Mouse (Mus musculus) embryonic facial prominence, embryonic 10.5 days (tissue): ENCODE data around the gene Mrtfb. TPM values are rescaled to one million over a fixed set of nuclear protein-coding genes. Genes with fewer than 3 reads are reported as not detected.
A peak's percentile ranks its signal among the peaks of the same experiment; 100 is the strongest.
"Not testable (repeated sequence)": the region's sequence is repeated elsewhere in the genome, so short reads cannot be mapped to it uniquely, and the experiment has no call there.

Source experiments
- DNase-seq: peaks from one replicate; pipeline ENCODE4 v3.0.0-alpha.2; 2017; ENCODE audit warnings: low spot score
- H3K27ac ChIP-seq: fragments of 300-500 bp; sonication (generic); replicated peaks from 2 replicates; pipeline ENCODE4 v1.5.1; 2016; ENCODE audit warnings: mild to moderate bottlenecking
- H3K27me3 ChIP-seq: fragments of 300-500 bp; sonication (generic); replicated peaks from 2 replicates; pipeline ENCODE4 v1.6.1; 2016; ENCODE audit warnings: low read depth, mild to moderate bottlenecking; ENCODE audit not compliant: poor library complexity, severe bottlenecking
- H3K36me3 ChIP-seq: fragments of 300-500 bp; sonication (generic); replicated peaks from 2 replicates; pipeline ENCODE4 v1.6.1; 2016; ENCODE audit warnings: mild to moderate bottlenecking, moderate library complexity
- H3K4me1 ChIP-seq: fragments of 300-500 bp; sonication (generic); 2 replicates; pipeline ENCODE4 v1.6.1; 2016
- H3K4me3 ChIP-seq: fragments of 300-500 bp; sonication (generic); 2 replicates; pipeline ENCODE4 v1.5.1; 2016; ENCODE audit warnings: mild to moderate bottlenecking, moderate library complexity
- H3K9me3 ChIP-seq: fragments of 300-500 bp; sonication (generic); 2 replicates; pipeline ENCODE4 v1.6.1; 2016; ENCODE audit warnings: mild to moderate bottlenecking
- WGBS: fragments of 180-500 bp; shearing (Covaris S2); methylation state at CpG from one replicate; pipeline ENCODE4 v1.1.7; 2016; 5-methylcytosine and 5-hydroxymethylcytosine counted together
- polyA plus RNA-seq: library from polyadenylated mRNA; unstranded; fragments of >200 nt; fragmentation: Nextera tagmentation; extraction: Ambion mirVana; gene quantifications from 2 replicates; pipeline ENCODE4 v1.2.1, GENCODE M21; 2016

Gene Mrtfb
- polyA plus RNA-seq, 1 experiment from 2014 or later, result 22.2 TPM

DNA sequence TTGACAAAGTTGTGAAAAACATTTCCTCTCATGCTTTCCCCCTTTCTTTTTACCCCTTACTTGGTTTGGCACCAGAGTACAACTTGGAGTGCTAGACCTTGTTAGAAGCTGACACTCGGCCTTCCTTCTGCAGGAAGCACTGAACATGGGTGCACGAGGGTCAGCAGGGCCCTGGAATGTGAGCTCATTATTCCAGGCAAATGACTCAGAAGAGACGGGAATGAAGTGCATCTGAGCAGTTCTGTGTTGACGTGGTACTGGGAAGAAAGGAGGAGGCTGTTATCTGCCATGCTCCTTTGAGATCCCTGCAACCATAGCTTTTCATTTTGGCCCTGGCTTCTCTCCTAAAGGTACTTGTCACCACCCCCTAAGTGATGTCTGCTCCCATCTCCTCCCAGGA lies 10.6 kb upstream of the Mrtfb start:
- H3K27ac ChIP-seq, result no peak overlapping the region
- 36% methylated on average over 4 of the region's 4 CpGs for WGBS
- H3K9me3 ChIP-seq, result no peaks in the 10 kb centered on the region
- H3K27me3 ChIP-seq, result no peaks in the 10 kb centered on the region
- H3K4me1 ChIP-seq, result peaks cover 4% of the 10 kb centered on the region; the same call in 1 of the 2 replicates
- no peaks in the 10 kb centered on the region for H3K36me3 ChIP-seq
- DNase-seq, result no peak
- no peak overlapping the region for H3K4me3 ChIP-seq

DNA sequence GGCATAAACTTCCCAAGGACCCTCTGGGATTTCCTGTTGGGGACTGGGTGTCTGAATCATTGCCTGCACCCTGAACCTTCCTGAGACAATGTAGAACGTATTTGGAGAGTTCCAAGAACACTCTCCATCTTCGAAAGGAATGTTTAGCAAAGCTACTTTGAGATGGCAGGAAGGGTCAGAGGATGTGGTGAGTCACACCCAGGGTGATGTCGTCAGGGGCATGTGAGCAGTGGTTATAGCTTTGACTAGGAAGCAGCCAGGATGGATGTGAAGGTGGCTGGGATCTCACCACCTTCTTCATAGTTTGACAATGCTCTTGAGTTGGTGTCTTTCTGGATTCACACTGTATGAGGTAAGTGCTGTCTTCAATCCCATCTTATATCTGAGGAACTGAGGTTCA lies 9.4 kb upstream of the Mrtfb start:
- H3K4me3 ChIP-seq, result no peak overlapping the region
- no peak for DNase-seq
- no peaks in the 10 kb centered on the region for H3K27me3 ChIP-seq
- no peaks in the 10 kb centered on the region for H3K9me3 ChIP-seq
- 80% methylated on average over 3 of the region's 3 CpGs for WGBS
- no peak overlapping the region for H3K27ac ChIP-seq
- H3K36me3 ChIP-seq, result no peaks in the 10 kb centered on the region
- no peaks in the 10 kb centered on the region for H3K4me1 ChIP-seq

- Histone ChIP-seq H3K4me1 (no peaks in the 10 kb centered on the region), H3K27ac (no peak overlapping the region), H3K27me3 (no peaks in the 10 kb centered on the region), H3K9me3 (no peaks in the 10 kb centered on the region), H3K36me3 (no peaks in the 10 kb centered on the region), H3K4me3 (no peak overlapping the region)
- no peak for DNase-seq
- 83% methylated on average over 5 of the region's 5 CpGs for WGBS
Observed at GRCm38 (mm10) chr16:13250061-13250460, 6.2 kb upstream of the Mrtfb start.

- Histone ChIP-seq H3K4me1 (peaks cover 22% of the 10 kb centered on the region), H3K27me3 (no peaks in the 10 kb centered on the region), H3K4me3 (peak overlapping the region; percentile 96), H3K9me3 (no peaks in the 10 kb centered on the region), H3K36me3 (0 out of 2 replicates have a peak, but pooled peaks cover 5% of the 10 kb centered on the region), H3K27ac (peak overlapping the region; percentile 98)
- WGBS, result 7% methylated on average over 64 of the region's 64 CpGs
- no peak for DNase-seq
Observed at GRCm38 (mm10) chr16:13256667-13257527, 616 bp downstream of the Mrtfb start.

DNA sequence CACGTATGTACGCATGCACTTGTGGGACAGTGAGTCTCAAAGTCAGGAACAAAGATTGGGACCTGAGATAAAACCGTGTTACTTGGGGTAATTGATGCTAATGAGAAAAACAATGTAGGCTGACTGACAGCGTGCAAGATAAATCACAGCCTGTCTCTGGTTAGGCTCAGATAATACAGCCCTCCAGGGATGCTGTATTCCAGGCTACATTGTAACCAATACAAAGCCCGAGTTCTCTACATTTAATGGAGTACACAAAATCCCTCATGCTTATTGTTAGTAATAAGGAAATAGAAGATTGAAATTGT lies 1.2 kb downstream of the Mrtfb start:
- peak overlapping the region; percentile 96 for H3K4me3 ChIP-seq
- no peak overlapping the region; the same call in 1 of the 2 replicates for H3K27ac ChIP-seq
- no peak for DNase-seq
- peaks cover 22% of the 10 kb centered on the region for H3K4me1 ChIP-seq
- no peaks in the 10 kb centered on the region for H3K9me3 ChIP-seq
- no peaks in the 10 kb centered on the region for H3K27me3 ChIP-seq
- 51% methylated on average over 5 of the region's 5 CpGs for WGBS
- 0 out of 2 replicates have a peak, but pooled peaks cover 5% of the 10 kb centered on the region for H3K36me3 ChIP-seq

- Histone ChIP-seq H3K36me3 (peaks cover 16% of the 10 kb centered on the region), H3K27ac (no peak overlapping the region), H3K9me3 (no peaks in the 10 kb centered on the region), H3K27me3 (no peaks in the 10 kb centered on the region), H3K4me3 (no peak overlapping the region), H3K4me1 (peaks cover 22% of the 10 kb centered on the region)
- DNase-seq, result no peak
- 80% methylated on average over 2 of the region's 2 CpGs for WGBS
Observed at GRCm38 (mm10) chr16:13259026-13259425, 2.7 kb downstream of the Mrtfb start.

- 87% methylated on average over 3 of the region's 3 CpGs for WGBS
- H3K27ac ChIP-seq, result no peak overlapping the region
- H3K4me3 ChIP-seq, result no peak overlapping the region
- no peak for DNase-seq
- peaks cover 4% of the 10 kb centered on the region; the same call in 1 of the 2 replicates for H3K9me3 ChIP-seq
- H3K27me3 ChIP-seq, result no peaks in the 10 kb centered on the region
- peaks cover 77% of the 10 kb centered on the region for H3K36me3 ChIP-seq
- peaks cover 9% of the 10 kb centered on the region for H3K4me1 ChIP-seq
Observed at GRCm38 (mm10) chr16:13266312-13266711, 10.0 kb downstream of the Mrtfb start.

- H3K9me3 ChIP-seq, result peaks cover 4% of the 10 kb centered on the region; the same call in 1 of the 2 replicates
- WGBS, result 83% methylated on average over 3 of the region's 3 CpGs
- H3K4me3 ChIP-seq, result no peak overlapping the region
- no peaks in the 10 kb centered on the region for H3K27me3 ChIP-seq
- peaks cover 82% of the 10 kb centered on the region for H3K36me3 ChIP-seq
- no peak for DNase-seq
- peaks cover 9% of the 10 kb centered on the region for H3K4me1 ChIP-seq
- no peak overlapping the region for H3K27ac ChIP-seq
Observed at GRCm38 (mm10) chr16:13267350-13267904, 11.1 kb downstream of the Mrtfb start.

DNA sequence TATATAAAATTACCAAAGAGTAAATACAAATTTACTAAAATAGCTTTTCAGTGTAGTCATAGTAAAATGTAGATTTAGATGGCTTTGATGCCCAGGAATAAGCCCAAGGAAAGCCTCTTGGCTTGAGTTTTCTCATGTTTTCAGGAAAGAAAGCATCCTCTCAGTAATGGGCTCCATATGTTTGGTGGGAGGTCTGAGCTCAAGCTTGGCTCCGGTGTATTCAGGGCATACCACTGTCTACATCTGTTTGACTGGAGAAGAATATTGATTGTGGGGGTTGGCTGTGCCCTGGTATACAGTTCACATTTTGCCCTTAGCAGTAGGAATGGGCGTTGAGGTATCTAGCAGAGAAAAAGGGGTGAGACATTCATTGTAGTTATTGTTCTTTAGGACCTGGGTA lies 13.1 kb downstream of the Mrtfb start:
- Histone ChIP-seq H3K4me3 (no peak overlapping the region), H3K36me3 (peaks cover 69% of the 10 kb centered on the region), H3K27ac (no peak overlapping the region), H3K9me3 (peaks cover 4% of the 10 kb centered on the region; the same call in 1 of the 2 replicates), H3K4me1 (peaks cover 9% of the 10 kb centered on the region), H3K27me3 (no peaks in the 10 kb centered on the region)
- 59% methylated on average over 2 of the region's 2 CpGs for WGBS
- no peak for DNase-seq

GRCm38 (mm10) chr16:13276258-13276657 lies 20.0 kb downstream of the Mrtfb start:
- Histone ChIP-seq H3K4me3 (no peak overlapping the region), H3K27ac (no peak overlapping the region), H3K9me3 (no peaks in the 10 kb centered on the region), H3K4me1 (no peaks in the 10 kb centered on the region), H3K36me3 (peaks cover 22% of the 10 kb centered on the region), H3K27me3 (no peaks in the 10 kb centered on the region)
- WGBS, result 85% methylated on average over 2 of the region's 2 CpGs
- no peak for DNase-seq

- no peak for DNase-seq
- H3K27me3 ChIP-seq, result no peaks in the 10 kb centered on the region
- no peaks in the 10 kb centered on the region for H3K4me1 ChIP-seq
- H3K27ac ChIP-seq, result no peak overlapping the region
- H3K36me3 ChIP-seq, result peaks cover 17% of the 10 kb centered on the region
- WGBS, result 83% methylated on average over 3 of the region's 3 CpGs
- H3K4me3 ChIP-seq, result no peak overlapping the region
- H3K9me3 ChIP-seq, result peaks cover 4% of the 10 kb centered on the region; the same call in 1 of the 2 replicates
Observed at GRCm38 (mm10) chr16:13276709-13277399, 20.6 kb downstream of the Mrtfb start.

GRCm38 (mm10) chr16:13286425-13286824 lies 30.1 kb downstream of the Mrtfb start:
- DNase-seq, H3K4me1 ChIP-seq, H3K4me3 ChIP-seq, H3K27me3 ChIP-seq, H3K27ac ChIP-seq: not testable (repeated sequence)
- H3K9me3 ChIP-seq, result peaks cover 19% of the 10 kb centered on the region; the same call in 1 of the 2 replicates
- peaks cover 30% of the 10 kb centered on the region for H3K36me3 ChIP-seq
